Mouse (Mus musculus) midbrain, embryonic 12.5 days (tissue): ENCODE results near the gene Fcrla. TPM values are rescaled to one million over a fixed set of nuclear protein-coding genes. Genes with fewer than 3 reads are reported as not detected.

Experiments used
- ATAC-seq: fragments of 200-750 bp; cut with Nextera tagmentation; 2 replicates; pipeline ENCODE4 v1.8.0; 2017; ENCODE audit warnings: low read depth, moderate TSS enrichment, moderate library complexity; ENCODE audit not compliant: low FRiP score
- H3K27ac ChIP-seq: fragments of 300-500 bp; sonication (generic); replicated peaks from 2 replicates; pipeline ENCODE4 v1.5.1; 2016; ENCODE audit warnings: mild to moderate bottlenecking
- H3K27me3 ChIP-seq: fragments of 300-500 bp; sonication (generic); 2 replicates; pipeline ENCODE4 v1.6.1; 2016; ENCODE audit warnings: mild to moderate bottlenecking
- H3K36me3 ChIP-seq: fragments of 300-500 bp; sonication (generic); 2 replicates; pipeline ENCODE4 v1.6.1; 2016
- H3K4me1 ChIP-seq: fragments of 300-500 bp; sonication (generic); 2 replicates; pipeline ENCODE4 v1.6.1; 2016
- H3K4me2 ChIP-seq: fragments of 300-500 bp; sonication (generic); replicated peaks from 2 replicates; pipeline ENCODE4 v1.6.1; 2016; ENCODE audit warnings: mild to moderate bottlenecking, moderate library complexity
- H3K4me3 ChIP-seq: fragments of 300-500 bp; sonication (generic); 2 replicates; pipeline ENCODE4 v1.5.1; 2016; ENCODE audit warnings: mild to moderate bottlenecking
- H3K9ac ChIP-seq: fragments of 300-500 bp; sonication (generic); replicated peaks from 2 replicates; pipeline ENCODE4 v1.6.1; 2016; ENCODE audit warnings: mild to moderate bottlenecking, moderate library complexity
- H3K9me3 ChIP-seq: fragments of 300-500 bp; sonication (generic); 2 replicates; pipeline ENCODE4 v1.6.1; 2016; ENCODE audit warnings: mild to moderate bottlenecking
- WGBS: fragments of 180-500 bp; shearing (Covaris S2); methylation state at CpG from one replicate; pipeline ENCODE4 v1.1.7; 2016; 5-methylcytosine and 5-hydroxymethylcytosine counted together
- polyA plus RNA-seq: library from polyadenylated mRNA; unstranded; fragments of >200 nt; fragmentation: Nextera tagmentation; extraction: Ambion mirVana; gene quantifications from 2 replicates; pipeline ENCODE4 v1.2.1, GENCODE M21; 2016

Gene Fcrla
- polyA plus RNA-seq, 1 experiment from 2014 or later: not detected

DNA sequence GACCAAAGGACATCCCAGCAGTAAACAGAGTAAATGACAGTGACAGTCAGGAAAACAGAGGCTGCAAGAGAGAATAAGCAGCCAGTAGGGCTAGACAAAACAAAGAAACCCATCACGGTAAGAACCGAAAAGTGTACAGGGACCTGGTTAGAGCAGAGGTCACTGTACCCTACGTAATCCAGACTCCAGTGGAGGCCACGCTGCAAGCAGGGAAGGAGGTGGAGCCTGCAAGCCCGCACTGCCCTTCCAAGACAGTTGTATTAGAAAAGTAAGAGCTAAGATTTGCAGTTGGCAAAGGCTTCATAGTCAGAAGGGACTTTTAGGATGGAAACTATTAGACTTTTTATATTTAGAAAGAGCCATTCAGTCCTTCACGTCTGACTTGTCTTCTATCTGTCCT is 442 bp downstream of the Fcrla start:
- H3K9ac ChIP-seq: no peak overlapping the region
- no peaks in the 10 kb centered on the region for H3K4me1 ChIP-seq
- H3K4me2 ChIP-seq: no peak overlapping the region
- no peaks in the 10 kb centered on the region for H3K27me3 ChIP-seq
- no peaks in the 10 kb centered on the region for H3K9me3 ChIP-seq
- ATAC-seq: no peak
- no peaks in the 10 kb centered on the region for H3K36me3 ChIP-seq
- no peak overlapping the region for H3K4me3 ChIP-seq
- 69% methylated on average over 6 of the region's 6 CpGs for WGBS
- H3K27ac ChIP-seq: no peak overlapping the region

DNA sequence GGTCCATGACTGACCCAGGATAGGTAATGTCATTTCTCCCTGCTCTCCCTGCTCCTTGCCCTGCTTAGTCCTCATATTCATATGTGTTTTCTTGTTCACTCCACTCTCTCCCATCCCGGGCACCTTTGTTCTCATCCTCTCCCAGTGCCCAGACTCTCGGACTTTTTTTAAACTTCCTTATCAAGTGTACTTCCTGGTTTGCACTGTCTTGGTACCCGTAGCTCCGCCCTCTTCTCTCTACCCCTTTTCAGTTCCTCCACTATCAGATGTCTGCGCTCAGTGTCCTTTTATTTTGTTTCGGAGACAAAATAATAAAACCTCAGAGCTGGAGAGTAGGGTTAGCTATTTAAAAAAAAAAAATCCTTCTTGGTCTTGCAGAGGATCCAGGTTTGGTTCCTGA is 2.9 kb downstream of the Fcrla start:
- Histone ChIP-seq H3K4me1 (no peaks in the 10 kb centered on the region), H3K36me3 (no peaks in the 10 kb centered on the region), H3K4me2 (no peak overlapping the region), H3K27me3 (no peaks in the 10 kb centered on the region), H3K27ac (no peak overlapping the region), H3K9ac (no peak overlapping the region), H3K4me3 (no peak overlapping the region), H3K9me3 (no peaks in the 10 kb centered on the region)
- ATAC-seq: no peak
- WGBS: 85% methylated on average over 6 of the region's 6 CpGs

GRCm38 (mm10) chr1:170919308-170919707 is 8.1 kb downstream of the Fcrla start:
- H3K4me1 ChIP-seq: no peaks in the 10 kb centered on the region
- H3K36me3 ChIP-seq: no peaks in the 10 kb centered on the region
- no peak overlapping the region for H3K9ac ChIP-seq
- no peak overlapping the region for H3K4me2 ChIP-seq
- no peak overlapping the region for H3K4me3 ChIP-seq
- ATAC-seq: no peak
- no peaks in the 10 kb centered on the region for H3K9me3 ChIP-seq
- no peak overlapping the region for H3K27ac ChIP-seq
- H3K27me3 ChIP-seq: no peaks in the 10 kb centered on the region
- 88% methylated on average over 8 of the region's 8 CpGs for WGBS

GRCm38 (mm10) chr1:170915657-170916056 is 11.7 kb downstream of the Fcrla start:
- H3K27ac ChIP-seq: no peak overlapping the region

GRCm38 (mm10) chr1:170912891-170913615 is 14.3 kb downstream of the Fcrla start, which contains the start of gene Fcrlb:
Gene Fcrlb (minus strand): TSS chr1:170912941.
- no peaks in the 10 kb centered on the region for H3K9me3 ChIP-seq
- peaks cover 21% of the 10 kb centered on the region for H3K27me3 ChIP-seq
- no peak within 1 kb of the TSS for H3K4me2 ChIP-seq
- no peak within 1 kb of the TSS for H3K27ac ChIP-seq
- H3K4me3 ChIP-seq: no peak within 1 kb of the TSS
- 70% methylated on average over 5 of the region's 5 CpGs for WGBS
- no peaks in the 10 kb centered on the region for H3K36me3 ChIP-seq
- H3K9ac ChIP-seq: no peak within 1 kb of the TSS
- H3K4me1 ChIP-seq: peaks cover 6% of the 10 kb centered on the region; the same call in 1 of the 2 replicates
- ATAC-seq: no peak

More at GRCm38 (mm10) chr1:170915657-170916056, 11.7 kb downstream of the Fcrla start:
- H3K4me3 ChIP-seq: no peak overlapping the region
- WGBS: 86% methylated on average over 5 of the region's 5 CpGs
- no peak overlapping the region for H3K4me2 ChIP-seq
- no peak overlapping the region for H3K9ac ChIP-seq
- ATAC-seq: no peak
- no peaks in the 10 kb centered on the region for H3K27me3 ChIP-seq
- H3K36me3 ChIP-seq: no peaks in the 10 kb centered on the region
- no peaks in the 10 kb centered on the region for H3K4me1 ChIP-seq
- no peaks in the 10 kb centered on the region for H3K9me3 ChIP-seq

DNA sequence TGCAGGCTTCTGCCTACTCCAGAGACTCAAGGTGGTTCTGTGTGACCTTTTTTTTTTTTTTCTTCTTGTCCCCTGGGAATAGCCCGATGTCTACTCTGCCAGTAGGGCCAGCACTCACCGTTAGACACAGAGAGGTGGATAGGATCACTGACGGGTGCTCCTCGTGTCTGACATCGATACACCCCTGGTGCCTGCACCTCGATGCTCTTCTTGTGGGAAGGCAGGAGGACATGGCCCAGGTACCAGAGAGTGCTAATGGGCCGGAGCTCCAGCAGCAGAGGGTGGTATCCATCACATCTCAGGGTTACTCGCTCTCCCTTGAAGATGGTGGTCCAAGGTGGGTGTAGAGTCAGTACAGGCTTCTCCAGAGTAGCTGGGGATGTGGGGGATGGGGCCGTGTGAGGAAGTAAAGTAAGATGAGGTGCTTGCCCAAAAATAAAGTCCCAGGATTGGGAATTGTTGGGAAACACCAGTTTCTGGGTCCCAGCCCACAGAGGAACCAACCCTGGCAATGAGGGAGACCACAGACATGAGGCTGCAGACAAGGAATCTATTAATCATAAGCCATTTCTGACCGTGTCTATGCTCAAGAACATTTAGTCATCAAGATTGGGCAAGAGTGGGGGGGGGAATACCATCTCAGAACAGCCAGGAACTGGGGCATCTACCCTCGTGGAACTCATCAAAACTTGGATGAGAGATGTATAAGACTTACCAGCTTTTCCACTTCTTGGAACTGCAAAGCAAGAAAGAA is 15.3 kb downstream of the Fcrla start:
- 83% methylated on average over 11 of the region's 11 CpGs for WGBS
- Histone ChIP-seq H3K27ac (no peak overlapping the region), H3K4me2 (no peak overlapping the region), H3K27me3 (peaks cover 31% of the 10 kb centered on the region), H3K9me3 (no peaks in the 10 kb centered on the region), H3K4me3 (no peak overlapping the region), H3K9ac (no peak overlapping the region), H3K36me3 (no peaks in the 10 kb centered on the region), H3K4me1 (peaks cover 8% of the 10 kb centered on the region; the same call in 1 of the 2 replicates)
- ATAC-seq: no peak

- H3K4me2 ChIP-seq: peak overlapping the region; percentile 90
- 3% methylated on average over 21 of the region's 21 CpGs for WGBS
- peak overlapping the region; percentile 62 for H3K4me3 ChIP-seq
- no peak overlapping the region for H3K9ac ChIP-seq
- ATAC-seq: peak; percentile 70
- H3K4me1 ChIP-seq: peaks cover 8% of the 10 kb centered on the region; the same call in 1 of the 2 replicates
- H3K27me3 ChIP-seq: peaks cover 60% of the 10 kb centered on the region
- no peaks in the 10 kb centered on the region for H3K9me3 ChIP-seq
- no peak overlapping the region for H3K27ac ChIP-seq
- H3K36me3 ChIP-seq: no peaks in the 10 kb centered on the region
These were observed 19.0 kb downstream of the Fcrla start for GRCm38 (mm10) chr1:170908341-170908740.

GRCm38 (mm10) chr1:170907456-170908191 is 19.8 kb downstream of the Fcrla start:
- H3K9ac ChIP-seq: peak overlapping the region; percentile 62
- WGBS: under 1% methylated on average over 70 of the region's 71 CpGs
- H3K36me3 ChIP-seq: no peaks in the 10 kb centered on the region
- peak; percentile 69 for ATAC-seq
- H3K9me3 ChIP-seq: no peaks in the 10 kb centered on the region
- peak overlapping the region; percentile 62 for H3K4me3 ChIP-seq
- peak overlapping the region; percentile 90 for H3K4me2 ChIP-seq
- H3K27ac ChIP-seq: no peak overlapping the region
- peaks cover 8% of the 10 kb centered on the region; the same call in 1 of the 2 replicates for H3K4me1 ChIP-seq
- peaks cover 68% of the 10 kb centered on the region for H3K27me3 ChIP-seq

- WGBS: 20% methylated on average over 11 of the region's 11 CpGs
- Histone ChIP-seq H3K27ac (no peak overlapping the region), H3K4me3 (peak overlapping the region; percentile 62), H3K9me3 (no peaks in the 10 kb centered on the region), H3K27me3 (peaks cover 72% of the 10 kb centered on the region), H3K9ac (peak overlapping the region; percentile 62; the same call in 1 of the 2 replicates), H3K4me1 (peaks cover 8% of the 10 kb centered on the region; the same call in 1 of the 2 replicates), H3K4me2 (peak overlapping the region; percentile 90), H3K36me3 (no peaks in the 10 kb centered on the region)
- ATAC-seq: no peak
These were observed 20.3 kb downstream of the Fcrla start for GRCm38 (mm10) chr1:170907111-170907455.

GRCm38 (mm10) chr1:170903485-170903884 is 23.9 kb downstream of the Fcrla start:
- no peaks in the 10 kb centered on the region for H3K9me3 ChIP-seq
- H3K9ac ChIP-seq: no peak overlapping the region
- no peak overlapping the region for H3K4me3 ChIP-seq
- peaks cover 60% of the 10 kb centered on the region for H3K27me3 ChIP-seq
- WGBS: 84% methylated on average over 5 of the region's 5 CpGs
- no peak for ATAC-seq
- H3K27ac ChIP-seq: no peak overlapping the region
- H3K4me1 ChIP-seq: peaks cover 7% of the 10 kb centered on the region; the same call in 1 of the 2 replicates
- no peak overlapping the region for H3K4me2 ChIP-seq
- H3K36me3 ChIP-seq: no peaks in the 10 kb centered on the region

- H3K27ac ChIP-seq: no peak overlapping the region
- H3K4me2 ChIP-seq: peak overlapping the region; percentile 39
- H3K27me3 ChIP-seq: peaks cover 44% of the 10 kb centered on the region
- WGBS: 30% methylated on average over 10 of the region's 10 CpGs
- H3K4me3 ChIP-seq: no peak overlapping the region
- no peaks in the 10 kb centered on the region for H3K36me3 ChIP-seq
- ATAC-seq: peak; percentile 54; the same call in 1 of the 2 replicates
- no peak overlapping the region for H3K9ac ChIP-seq
- H3K4me1 ChIP-seq: no peaks in the 10 kb centered on the region
- H3K9me3 ChIP-seq: no peaks in the 10 kb centered on the region
These were observed 25.7 kb downstream of the Fcrla start for GRCm38 (mm10) chr1:170901536-170902238.
